Mouse (Mus musculus) thymus, postnatal 4 days (tissue): ENCODE results near the gene Sfi1.
A peak's percentile ranks its signal among the peaks of the same experiment; 100 is the strongest.
"Not testable (repeated sequence)": the region's sequence is repeated elsewhere in the genome, so short reads cannot be mapped to it uniquely, and the experiment has no call there.

ENCODE experiments used
- DNase-seq: peaks from one replicate; pipeline ENCODE4 v3.0.0; 2021

The Sfi1 gene

DNA sequence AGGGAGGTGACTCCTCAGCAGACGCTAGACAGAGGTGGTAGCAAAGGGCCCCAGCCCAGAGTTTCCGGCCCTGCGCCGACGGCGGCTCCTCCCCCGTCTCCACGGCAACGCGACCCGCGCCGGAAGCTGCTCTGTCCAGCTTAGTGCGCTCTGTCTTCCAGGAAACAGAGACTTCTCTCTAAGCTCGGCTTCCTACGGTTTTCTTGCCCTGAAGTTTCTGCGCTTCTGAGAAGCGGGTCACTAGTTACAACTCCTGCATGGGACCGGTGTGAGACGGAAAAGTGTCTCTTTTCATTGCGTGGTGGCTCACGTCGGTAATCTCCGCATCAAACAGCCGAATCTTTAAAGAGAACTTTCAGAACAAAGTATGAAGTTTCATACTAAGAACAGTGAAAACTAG, at the start of gene Sfi1:
Sfi1 (minus strand) TSS at position 101 of the 400 bp plus-strand sequence.
- no peak for DNase-seq

DNA sequence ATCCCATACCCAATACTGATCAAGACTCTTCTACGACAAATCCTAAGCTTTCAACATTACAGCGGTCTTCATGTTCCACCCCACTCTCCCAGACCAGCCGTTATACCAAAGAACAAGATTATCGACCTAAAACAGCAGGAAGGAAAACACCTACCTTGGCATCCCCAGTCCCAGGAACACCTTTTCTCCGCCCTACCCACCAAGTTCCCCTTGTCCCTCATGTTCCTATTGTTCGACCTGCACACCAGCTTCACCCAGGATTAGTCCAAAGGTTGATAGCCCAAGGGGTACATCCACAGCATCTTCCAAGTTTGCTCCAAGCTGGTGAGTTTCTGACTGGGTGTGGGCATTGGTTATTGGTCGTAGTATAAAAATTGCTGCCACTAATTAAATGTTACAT, 49.1 kb upstream of the Sfi1 start:
- DNase-seq: no peak

DNA sequence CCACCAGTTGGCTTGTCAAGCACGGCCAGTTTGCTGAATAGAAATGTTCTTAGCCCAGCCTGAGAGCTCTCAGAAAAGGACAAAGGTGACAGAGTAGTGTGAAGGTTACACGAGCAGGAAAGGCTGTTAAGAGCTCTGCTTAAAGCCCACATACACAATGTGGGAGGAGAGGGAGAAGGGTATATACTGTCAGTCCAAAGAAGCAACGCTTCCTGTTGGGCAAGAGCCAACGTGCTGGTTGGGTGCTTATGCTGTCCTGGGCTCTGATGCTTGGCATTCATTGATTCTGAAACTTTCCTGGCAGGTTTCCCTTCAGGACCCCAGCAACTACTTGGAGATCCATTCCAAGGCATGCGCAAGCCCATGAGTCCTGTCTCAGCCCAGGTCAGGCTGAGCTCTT, 42.0 kb upstream of the Sfi1 start:
- no peak for DNase-seq

DNA sequence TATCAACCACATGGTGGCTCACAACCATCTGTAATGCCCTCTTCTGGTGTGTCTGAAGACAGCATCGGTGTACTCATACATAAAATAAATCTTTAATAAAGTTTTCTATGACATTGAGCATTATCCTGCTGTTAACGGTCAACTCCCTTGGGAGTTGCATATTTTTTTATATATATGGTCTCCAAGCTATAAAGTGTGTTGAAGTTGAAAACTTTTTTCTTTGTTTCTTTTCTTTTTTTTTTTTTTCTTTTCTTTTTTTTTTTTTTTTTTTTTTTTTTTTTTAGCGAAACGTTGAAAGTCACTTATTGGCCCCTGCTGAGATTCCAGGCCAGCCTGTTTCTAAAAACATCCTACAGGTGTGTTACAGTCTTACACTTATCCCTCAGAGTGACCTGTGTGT, 40.4 kb upstream of the Sfi1 start:
- no peak for DNase-seq

DNA sequence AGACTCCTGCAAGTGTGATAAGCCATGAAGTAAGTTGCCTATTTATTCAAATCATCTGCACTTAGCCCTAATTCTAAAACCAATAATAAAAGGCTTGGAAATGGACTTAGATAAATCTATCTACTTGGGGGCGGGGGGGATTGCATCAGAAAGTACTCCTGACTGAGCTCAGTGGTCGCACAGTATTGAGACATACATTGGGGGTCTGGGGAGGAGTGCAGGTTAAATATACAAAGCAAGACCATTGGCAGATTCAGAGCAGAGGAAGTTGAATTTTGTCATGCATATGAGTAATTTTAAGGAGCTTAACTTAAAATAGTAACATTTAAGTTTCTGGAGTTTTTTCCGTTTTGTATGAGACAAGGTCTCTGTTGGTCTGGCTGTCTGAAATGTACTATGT, 39.0 kb upstream of the Sfi1 start:
- no peak for DNase-seq

DNA sequence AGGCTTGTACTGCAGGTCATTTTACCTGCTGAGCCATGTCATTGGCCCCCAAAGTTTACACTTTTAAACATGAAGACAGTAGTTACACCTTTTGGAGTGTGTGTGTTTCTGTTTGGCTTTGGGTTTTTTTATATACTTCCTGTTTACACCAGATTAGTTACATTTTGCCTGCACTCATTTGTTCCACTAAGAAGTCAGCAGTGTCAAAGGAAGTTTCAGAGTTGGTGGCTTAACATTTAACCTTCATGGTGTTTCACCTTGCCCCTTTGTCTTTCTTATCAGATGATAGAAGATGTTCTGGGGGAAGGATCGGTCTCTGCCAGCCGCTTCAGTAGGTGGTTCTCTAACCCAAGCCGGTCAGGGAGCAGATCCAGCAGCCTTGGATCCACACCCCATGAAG, 33.9 kb upstream of the Sfi1 start:
- no peak for DNase-seq

DNA sequence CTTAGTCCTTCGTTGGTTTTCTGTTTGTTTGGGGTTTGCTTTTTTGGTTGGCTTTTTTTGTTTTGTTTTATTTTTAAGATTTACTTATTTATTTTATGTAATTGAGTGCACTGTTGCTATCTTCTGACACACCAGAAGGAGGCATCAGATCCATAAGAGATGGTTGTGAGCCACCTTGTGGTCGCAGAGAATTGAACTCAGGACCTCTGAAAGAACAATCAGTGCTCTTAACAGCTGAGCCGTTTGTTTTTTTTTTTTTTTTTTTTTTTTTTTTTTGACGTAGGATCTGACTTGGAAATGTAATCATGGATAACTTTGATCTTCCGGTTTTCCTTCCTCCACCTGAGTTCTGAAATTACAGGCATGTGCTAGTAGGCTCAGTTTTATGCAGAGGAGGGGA, 29.8 kb upstream of the Sfi1 start:
- DNase-seq: no peak

DNA sequence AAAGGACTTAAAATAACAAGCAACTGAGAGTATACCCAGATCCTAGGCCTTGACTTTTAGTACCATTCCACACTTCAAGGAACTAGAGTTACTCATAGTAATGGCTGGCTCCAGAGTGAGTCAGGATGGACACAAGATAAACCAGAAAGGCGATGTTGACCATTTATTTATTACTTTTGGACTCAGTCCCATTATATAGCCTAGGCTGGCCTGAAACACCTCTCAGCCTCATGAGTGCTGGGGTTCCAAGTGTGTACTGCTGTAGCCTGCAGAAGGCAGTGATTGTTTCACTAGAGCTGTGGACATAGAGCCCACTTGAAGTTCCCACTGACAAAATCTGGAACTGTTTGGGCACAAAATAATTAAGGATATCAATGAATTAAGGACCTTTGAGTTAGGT, 19.3 kb upstream of the Sfi1 start:
- no peak for DNase-seq

DNA sequence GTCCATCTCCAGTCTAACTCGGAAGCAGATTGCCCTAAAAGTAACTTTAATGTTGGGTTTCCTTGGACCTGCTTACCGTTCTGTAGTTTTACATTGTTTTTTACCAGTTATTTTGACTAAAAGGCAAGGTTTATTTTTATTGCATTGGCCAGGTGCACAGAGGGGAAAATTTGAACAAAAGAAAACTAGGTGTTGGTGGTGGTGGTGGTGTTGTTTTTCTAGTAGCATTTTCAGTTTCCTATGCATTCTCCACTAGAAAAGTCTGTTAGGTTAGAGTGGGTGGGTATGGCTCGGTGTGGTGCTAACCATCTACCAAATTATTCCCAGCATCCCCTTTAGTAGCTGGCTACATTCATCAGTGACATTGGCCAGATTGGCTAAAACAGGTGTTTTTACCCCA, 13.5 kb upstream of the Sfi1 start:
- DNase-seq: no peak

DNA sequence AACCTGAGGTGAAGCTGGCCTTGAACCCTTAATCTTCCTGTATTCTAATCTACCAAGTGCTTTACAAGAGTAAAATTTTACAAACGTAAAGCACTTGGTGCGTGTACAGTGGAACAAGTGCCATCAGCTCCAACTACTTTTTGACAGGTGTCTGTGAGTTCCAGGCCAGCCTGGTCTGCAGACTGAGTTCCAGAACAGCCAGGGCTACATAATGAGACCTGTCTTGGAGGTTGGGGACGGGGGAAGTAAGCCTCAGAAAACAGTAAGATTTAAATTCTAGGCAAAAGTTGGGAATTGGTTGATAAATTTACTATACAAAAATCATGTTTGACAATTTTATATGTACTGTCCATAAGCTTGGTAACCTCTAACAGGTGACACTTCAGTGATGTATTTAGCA, 11.9 kb upstream of the Sfi1 start:
- DNase-seq: no peak

DNA sequence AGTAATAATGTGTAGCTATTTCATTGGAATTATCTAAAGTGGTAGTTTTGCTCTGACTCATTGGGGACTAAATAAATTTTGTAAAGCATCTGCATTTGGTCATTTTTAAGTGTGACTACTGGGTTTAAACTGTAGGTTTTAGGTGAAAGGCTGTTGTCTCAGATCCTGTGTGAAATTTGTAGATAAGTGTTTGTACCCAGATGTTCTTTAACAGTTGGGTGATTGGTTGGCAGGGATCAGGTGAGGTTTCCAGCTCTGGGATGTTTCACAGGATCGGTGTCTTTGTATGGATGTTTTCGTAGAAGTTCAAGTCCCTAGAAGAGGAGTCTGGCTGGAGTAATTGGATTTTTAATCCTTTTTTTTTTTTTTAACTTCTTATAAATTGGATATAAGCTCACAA, 10.5 kb upstream of the Sfi1 start:
- DNase-seq: no peak

DNA sequence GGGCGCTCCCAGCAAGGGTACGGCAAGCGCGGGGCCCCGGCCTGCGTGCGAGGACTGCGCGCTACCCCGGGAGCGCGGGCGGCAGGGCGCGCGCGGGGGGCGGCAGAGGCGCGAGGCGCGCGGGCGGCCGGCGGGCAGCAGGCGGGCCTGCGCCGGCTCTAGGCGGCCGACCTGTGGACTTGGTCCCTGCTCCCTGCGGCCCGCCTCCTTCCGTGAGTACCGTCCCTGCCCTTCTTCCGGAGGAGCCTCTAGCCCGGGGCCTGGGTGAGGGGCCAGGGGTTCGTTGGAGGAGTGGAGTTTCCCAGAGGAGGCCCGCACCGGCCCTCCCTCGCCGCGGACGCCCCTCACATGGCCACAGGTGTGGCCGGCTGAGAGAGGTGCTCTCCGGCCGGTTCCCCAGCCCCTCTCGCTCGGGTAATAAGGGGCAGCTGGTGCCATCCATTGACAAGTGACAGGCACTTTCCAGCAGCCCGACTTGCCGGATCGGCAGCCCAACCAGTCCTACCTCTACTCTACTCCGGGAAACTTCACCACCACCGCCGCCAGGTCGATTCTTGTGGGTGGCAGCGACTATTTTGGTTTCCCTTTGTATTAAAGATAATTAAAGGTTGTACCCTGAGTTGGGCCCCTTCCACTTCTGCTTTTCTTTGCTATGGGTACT, 9.6 kb upstream of the Sfi1 start:
- peak; percentile 73 for DNase-seq

DNA sequence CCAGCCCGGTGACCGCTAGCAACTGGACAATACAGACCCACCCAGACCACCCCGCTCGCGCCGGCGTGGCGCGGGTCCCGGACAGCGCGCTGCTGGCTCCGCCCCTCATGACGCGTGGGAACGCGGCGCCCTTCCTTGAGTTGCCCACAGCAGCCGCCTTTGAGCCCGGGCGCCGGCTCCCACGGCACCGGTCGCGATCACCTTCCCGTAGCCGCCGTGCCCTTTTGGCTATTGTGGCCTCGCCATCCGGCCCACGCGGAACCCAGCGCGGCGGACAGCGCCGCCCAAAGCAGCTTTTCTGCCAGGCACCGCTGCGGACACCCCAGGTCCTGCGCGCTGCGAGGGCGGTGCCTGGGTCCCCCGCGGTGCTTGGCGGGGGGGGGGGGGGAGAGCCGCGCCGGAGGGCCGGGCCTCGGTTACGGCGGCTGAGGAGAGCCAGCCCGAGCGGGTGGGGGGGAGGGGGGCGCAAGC, 9.0 kb upstream of the Sfi1 start, which contains the start of gene Eif4enif1:
Eif4enif1 (plus strand) TSS at position 162 of the 471 bp plus-strand sequence.
- peak; percentile 92 for DNase-seq

DNA sequence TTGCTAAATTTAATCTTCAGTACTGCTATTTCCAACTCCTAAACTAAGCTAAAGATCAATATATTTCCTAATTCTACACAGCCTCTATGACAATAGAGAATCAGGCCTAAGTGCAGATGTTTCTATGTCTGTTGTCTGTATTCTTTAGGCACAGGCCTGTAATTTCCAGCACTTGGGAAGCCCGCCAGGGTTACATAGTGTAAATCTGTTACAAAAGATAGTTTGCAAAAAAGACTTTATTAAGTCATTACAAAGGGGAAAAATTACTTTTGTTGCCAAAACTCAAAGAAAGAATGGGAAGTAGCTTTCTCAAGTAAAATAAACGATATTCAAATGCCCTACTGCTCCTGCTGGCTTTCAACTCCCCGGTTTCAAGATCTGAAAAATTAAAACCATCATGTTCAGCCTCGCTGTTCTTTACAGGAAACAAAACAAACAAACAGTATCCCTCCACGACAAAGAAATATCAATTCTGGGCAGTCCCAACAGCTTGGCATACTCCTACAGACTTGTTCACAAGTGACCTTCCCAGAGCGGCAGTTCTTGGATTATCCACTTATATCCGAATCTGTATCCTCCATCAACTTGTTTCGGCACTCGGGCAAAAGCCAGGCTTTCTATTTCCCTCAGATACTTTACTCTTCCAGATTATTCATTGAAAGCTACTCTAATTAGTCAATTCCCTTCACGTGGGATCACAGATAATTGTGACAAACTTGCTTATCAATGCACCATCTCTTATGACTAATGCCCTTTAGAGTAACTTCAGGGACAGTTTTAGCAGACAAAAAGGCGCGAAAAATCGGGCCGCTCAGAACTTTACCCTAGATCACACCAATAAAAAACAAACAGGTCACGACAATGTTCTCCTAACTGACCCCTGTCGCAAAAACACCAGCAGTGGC, 8.3 kb upstream of the Sfi1 start:
- DNase-seq: no peak

DNA sequence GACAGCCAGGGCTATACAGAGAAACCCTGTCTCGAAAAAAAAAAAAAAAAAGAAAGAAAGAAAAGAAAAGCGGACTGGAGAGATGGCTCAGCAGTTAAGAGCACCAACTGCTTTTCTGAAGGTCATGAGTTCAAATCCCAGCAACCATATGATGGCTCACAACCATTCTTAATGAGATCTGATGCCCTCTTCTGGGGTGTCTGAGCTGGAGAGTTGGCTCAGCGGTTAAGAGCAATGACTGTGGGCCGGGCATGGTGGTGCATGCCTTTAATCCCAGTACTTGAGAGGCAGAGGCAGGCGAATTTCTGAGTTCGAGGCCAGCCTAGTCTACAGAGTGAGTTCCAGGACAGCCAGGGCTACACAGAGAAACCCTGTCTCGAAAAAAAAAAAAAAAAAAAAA, 7.4 kb upstream of the Sfi1 start:
- DNase-seq: not testable (repeated sequence)

DNA sequence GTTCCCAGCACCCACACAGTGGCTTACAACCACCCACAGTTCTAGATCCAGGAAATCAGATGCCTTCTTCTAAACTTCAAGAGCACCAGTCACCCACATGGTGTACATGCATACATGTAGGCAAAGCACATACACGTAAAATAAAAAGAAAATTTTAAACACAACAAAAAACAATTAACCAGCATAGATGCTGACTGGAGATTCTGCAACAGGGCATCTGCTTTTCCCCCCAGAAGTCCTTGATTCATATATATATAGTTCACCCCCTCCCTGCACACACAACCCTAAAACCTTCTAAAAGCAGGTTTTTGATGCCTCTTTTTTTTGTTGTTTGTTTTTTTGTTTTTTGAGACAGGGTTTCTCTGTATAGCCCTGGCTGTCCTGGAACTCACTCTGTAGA, 10.6 kb downstream of the Sfi1 start:
- not testable (repeated sequence) for DNase-seq

DNA sequence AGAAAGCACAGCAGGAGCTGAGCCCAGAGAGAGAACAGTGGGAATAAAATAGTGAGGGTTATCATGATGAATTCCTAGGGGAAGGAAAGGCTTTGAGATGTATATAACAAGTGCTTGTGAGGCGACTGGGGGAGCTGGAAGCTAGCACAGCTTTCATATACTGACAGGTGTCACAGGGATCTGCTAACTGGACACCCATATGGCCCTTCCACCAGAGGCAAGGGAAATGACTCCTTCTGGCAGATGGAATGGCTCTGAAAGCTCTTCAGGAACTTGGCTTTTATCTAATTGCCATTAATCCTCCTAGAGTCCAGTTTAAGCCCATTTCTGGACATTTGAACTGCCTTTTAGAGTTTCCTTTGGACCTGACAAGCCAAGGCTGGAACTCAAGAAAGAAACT, 11.3 kb downstream of the Sfi1 start:
- not testable (repeated sequence) for DNase-seq

DNA sequence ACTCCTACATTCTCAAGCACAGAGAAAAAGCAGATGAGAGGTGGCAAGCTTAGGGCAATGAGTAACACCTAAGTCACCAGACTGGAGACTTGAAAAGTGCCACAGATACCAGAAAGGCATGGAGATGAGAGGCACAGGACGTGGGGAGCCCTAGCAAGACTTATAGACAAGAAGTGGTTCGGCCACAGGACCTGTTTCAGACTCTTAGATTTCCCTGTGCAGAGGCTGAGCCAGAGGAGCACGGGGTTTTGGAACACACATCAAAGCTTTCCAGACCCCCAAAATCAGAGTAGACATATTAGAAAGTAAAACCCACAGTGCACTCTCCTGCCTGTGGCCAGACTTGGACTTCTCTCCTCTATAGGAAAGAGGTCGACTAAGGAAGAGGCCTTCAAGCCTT, 12.0 kb downstream of the Sfi1 start:
- peak; percentile 64 for DNase-seq

DNA sequence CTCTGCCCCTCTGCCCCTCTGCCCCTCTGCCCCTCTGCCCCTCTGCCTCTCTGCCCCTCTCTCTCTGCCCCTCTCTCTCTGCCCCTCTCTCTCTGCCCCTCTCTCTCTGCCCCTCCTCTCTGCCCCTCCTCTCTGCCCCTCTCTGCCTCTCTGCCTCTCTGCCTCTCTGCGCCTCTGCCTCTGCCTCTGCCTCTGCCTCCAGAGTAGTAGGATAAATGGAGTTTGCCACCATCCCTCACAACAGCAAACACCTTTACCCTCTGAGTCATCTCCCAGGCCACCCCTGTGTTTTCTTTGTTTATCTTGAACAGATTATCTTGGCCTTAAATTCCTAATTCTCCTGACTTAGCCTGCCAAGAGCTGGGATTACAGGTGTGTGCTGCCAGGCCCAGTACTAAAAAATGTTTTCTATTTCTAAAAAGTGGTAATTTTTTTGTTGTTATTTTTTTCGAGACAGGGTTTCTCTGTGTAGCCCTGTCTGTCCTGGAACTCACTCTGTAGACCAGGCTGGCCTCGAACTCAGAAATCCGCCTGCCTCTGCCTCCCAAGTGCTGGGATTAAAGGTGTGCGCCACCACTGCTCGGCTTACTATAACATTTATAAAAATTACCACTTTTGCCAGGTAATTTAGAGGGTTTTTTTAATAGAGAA, 12.6 kb downstream of the Sfi1 start:
- DNase-seq: not testable (repeated sequence)

DNA sequence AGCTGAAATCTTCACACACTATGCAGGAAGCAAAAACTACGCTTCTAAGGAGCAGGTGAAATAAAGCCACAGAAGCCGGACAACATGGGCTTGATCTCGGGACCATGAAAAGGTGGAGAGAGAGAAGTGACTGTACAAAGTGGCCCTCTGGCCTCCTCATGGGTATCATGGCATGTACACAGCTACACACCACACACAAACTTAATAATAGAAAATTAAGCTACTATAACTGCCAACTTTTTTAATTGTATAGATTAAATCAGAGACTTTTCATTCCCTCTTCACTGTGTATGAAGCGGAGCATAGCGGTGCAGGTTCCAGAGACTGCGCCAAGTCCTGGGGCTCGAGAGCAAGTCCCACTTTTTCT, 13.6 kb downstream of the Sfi1 start:
- peak; percentile 18 for DNase-seq

DNA sequence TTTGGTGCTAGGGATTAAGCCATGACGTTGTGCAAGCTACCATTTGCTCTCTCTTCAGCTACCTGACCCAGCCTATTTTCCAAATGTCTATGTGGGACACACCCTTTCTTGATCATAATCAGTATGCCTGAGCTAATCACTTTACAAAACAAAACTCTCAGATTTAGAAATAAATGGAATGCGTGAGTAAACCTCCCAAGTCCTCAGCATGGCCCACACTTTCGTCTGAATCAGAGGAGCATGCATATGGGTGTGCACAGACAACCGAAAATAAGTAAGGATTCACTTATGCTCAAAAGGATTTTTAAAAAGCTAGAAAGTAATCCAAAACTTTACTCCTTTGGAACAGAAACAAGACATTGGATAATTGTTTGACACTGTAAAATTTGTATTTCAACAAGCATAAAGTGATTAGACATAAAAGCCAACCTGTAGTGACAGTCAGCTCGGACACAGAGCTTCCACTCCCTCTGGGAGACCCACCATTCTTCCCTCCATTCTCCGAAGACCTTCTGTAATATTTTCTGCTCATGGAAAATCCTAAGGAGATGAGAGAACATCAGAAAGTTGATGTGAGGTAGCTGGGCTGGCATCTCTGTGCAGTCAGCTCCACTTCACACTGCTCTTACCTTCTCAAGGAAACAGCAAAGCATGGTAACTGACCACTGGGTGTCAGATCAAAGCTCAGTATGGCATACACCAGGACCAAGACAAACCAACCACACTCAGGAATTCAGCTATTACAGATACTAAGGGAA, 14.1 kb downstream of the Sfi1 start:
- DNase-seq: peak; percentile 40

DNA sequence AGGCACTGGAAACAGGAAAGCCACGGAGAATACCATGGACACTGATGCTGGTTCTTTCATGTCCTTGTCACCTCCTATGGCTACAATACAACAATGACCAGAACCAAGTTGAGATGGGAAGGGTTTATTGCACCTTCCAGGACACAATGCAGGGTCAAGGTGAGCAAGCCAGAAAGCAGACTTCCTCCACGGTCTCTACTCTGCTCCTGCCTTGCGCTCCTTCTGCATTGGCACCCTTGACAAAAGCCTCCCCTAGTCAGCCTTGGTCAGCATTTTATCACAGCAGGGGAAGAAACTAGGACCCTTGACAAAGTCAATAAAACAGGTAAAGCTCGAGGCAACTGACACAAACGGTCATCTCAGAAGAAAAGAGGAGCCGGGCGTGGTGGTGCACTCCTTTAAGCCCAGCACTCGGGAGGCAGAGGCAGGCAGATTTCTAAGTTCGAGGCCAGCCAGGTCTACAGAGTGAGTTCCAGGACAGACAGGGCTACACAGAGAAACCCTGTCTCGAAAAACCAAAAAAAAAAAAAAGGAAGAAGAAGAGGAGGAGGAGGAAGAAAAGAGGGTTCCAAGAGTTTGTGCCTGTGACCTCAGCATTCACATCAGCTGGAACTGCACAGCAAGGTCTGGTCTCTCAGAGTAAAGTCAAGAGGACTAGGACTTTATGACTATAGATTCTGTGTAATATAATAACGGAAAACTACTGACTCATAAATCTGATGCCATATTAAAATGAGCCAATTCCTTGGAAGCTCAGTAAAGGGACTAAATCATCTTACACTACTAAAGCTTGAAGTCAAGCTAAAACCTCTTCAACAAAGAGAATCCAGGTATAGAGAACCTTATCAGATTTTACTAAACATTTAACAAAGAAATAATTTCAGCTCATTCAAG, 19.6 kb downstream of the Sfi1 start:
- DNase-seq: peak; percentile 56
